Mouse (Mus musculus): Measurements from ENCODE around the gene Ttc3.
A peak's percentile ranks its signal among the peaks of the same experiment; 100 is the strongest.

GRCm38 (mm10) chr16:94360578-94361350 is 9.7 kb upstream of the Ttc3 start:
- no peak for TF ChIP-seq CTCF (IDR thresholded peaks at IDR 0.05; ENCODE audit: control insufficient read depth, insufficient read depth, insufficient read length)
- TF ChIP-seq MYOG (IDR thresholded peaks at IDR 0.05; ENCODE audit: control insufficient read depth, extremely low read depth, insufficient read length) = no peak
- TF ChIP-seq USF1 (IDR thresholded peaks at IDR 0.05; ENCODE audit: low read depth) = no peak
- peak; percentile 97 for TF ChIP-seq MYOD1 (IDR thresholded peaks at IDR 0.05; ENCODE audit: control insufficient read depth, insufficient read length, low read depth)
- TF ChIP-seq MAX (IDR thresholded peaks at IDR 0.05) = peak; percentile 16

Data from C2C12 (cell line).